Mouse (Mus musculus): Measurements from ENCODE around the gene Leap2.
A peak's percentile ranks its signal among the peaks of the same experiment; 100 is the strongest.
"Not testable (repeated sequence)": the region's sequence is repeated elsewhere in the genome, so short reads cannot be mapped to it uniquely, and the experiment has no call there.

Leap2 gene

GRCm38 (mm10) chr11:53443861-53444260 is 20.9 kb upstream of the Leap2 start:
- DNase-seq (ENCODE audit: low spot score in 2 of 2), result peak in 1 of 2 experiments; percentile 44

- DNase-seq (ENCODE audit: low spot score in 2 of 2), result no peak
Measured at GRCm38 (mm10) chr11:53441921-53442320, 19.0 kb upstream of the Leap2 start.

- no peak for DNase-seq (ENCODE audit: low spot score in 2 of 2)
Measured at GRCm38 (mm10) chr11:53436338-53436737, 13.4 kb upstream of the Leap2 start.

GRCm38 (mm10) chr11:53435504-53435903 is 12.5 kb upstream of the Leap2 start:
- DNase-seq (ENCODE audit: low spot score in 2 of 2), result no peak

GRCm38 (mm10) chr11:53433057-53433456 is 10.1 kb upstream of the Leap2 start:
- DNase-seq (ENCODE audit: low spot score in 2 of 2), result no peak

- DNase-seq (ENCODE audit: low spot score in 2 of 2), result no peak
Measured at GRCm38 (mm10) chr11:53431347-53432056, 8.5 kb upstream of the Leap2 start.

- peak; percentile 100 for DNase-seq (ENCODE audit: low spot score in 2 of 2)
Measured at GRCm38 (mm10) chr11:53430670-53431346, 7.8 kb upstream of the Leap2 start, which contains the start of the genes Uqcrq and Gdf9. Gene Uqcrq (minus strand): TSS chr11:53430831. Gene Gdf9 (plus strand): TSS chr11:53431023.

GRCm38 (mm10) chr11:53430300-53430669 is 7.3 kb upstream of the Leap2 start:
- DNase-seq (ENCODE audit: low spot score in 2 of 2), result no peak

- no peak for DNase-seq (ENCODE audit: low spot score in 2 of 2)
Measured at GRCm38 (mm10) chr11:53429182-53429581, 6.2 kb upstream of the Leap2 start.

- no peak for DNase-seq (ENCODE audit: low spot score in 2 of 2)
Measured at GRCm38 (mm10) chr11:53428716-53429057, 5.7 kb upstream of the Leap2 start.

- no peak for DNase-seq (ENCODE audit: low spot score in 2 of 2)
Measured at GRCm38 (mm10) chr11:53427993-53428715, 5.2 kb upstream of the Leap2 start.

- not testable (repeated sequence) for DNase-seq (ENCODE audit: low spot score in 2 of 2)
Measured at GRCm38 (mm10) chr11:53426914-53427313, 3.9 kb upstream of the Leap2 start.

- DNase-seq (ENCODE audit: low spot score in 2 of 2), result no peak
Measured at GRCm38 (mm10) chr11:53425711-53426255, 2.8 kb upstream of the Leap2 start.

- DNase-seq (ENCODE audit: low spot score in 2 of 2), result peak in 1 of 2 experiments; percentile 30
Measured at GRCm38 (mm10) chr11:53425251-53425650, 2.3 kb upstream of the Leap2 start.

- DNase-seq (ENCODE audit: low spot score in 2 of 2), result no peak
Measured at GRCm38 (mm10) chr11:53424826-53425225, 1.9 kb upstream of the Leap2 start.

GRCm38 (mm10) chr11:53418048-53418447 is 4.9 kb downstream of the Leap2 start:
- DNase-seq (ENCODE audit: low spot score in 2 of 2), result no peak

- DNase-seq (ENCODE audit: low spot score in 2 of 2), result no peak
Measured at GRCm38 (mm10) chr11:53413871-53414270, 9.1 kb downstream of the Leap2 start.

- no peak for DNase-seq (ENCODE audit: low spot score in 2 of 2)
Measured at GRCm38 (mm10) chr11:53411738-53412137, 11.2 kb downstream of the Leap2 start.

GRCm38 (mm10) chr11:53403638-53404037 is 19.3 kb downstream of the Leap2 start:
- no peak for DNase-seq (ENCODE audit: low spot score in 2 of 2)

GRCm38 (mm10) chr11:53393856-53394255 is 29.1 kb downstream of the Leap2 start:
- no peak for DNase-seq (ENCODE audit: low spot score in 2 of 2)

GRCm38 (mm10) chr11:53383758-53384428 is 39.1 kb downstream of the Leap2 start:
- no peak for DNase-seq (ENCODE audit: low spot score in 2 of 2)

- DNase-seq (ENCODE audit: low spot score in 2 of 2), result no peak
Measured at GRCm38 (mm10) chr11:53378918-53379317, 44.1 kb downstream of the Leap2 start.

All from left cerebral cortex, adult 9 months (tissue).